Mouse (Mus musculus) thymus, adult 2 months (tissue): ENCODE data around the gene Fam107b.

ENCODE experiments used
- CTCF ChIP-seq: fragments of 200-500 bp; IDR thresholded peaks from 2 replicates; pipeline ENCODE4 v1.5.1; 2012; ENCODE audit warnings: mild to moderate bottlenecking, control low read depth, low read length, moderate library complexity, borderline replicate concordance; ENCODE audit not compliant: control insufficient read depth, poor library complexity, insufficient read depth; ENCODE audit errors: extremely low read depth
- POLR2A ChIP-seq: fragments of 200-500 bp; IDR thresholded peaks from 2 replicates; pipeline ENCODE4 v1.6.1; 2012; ENCODE audit warnings: mild to moderate bottlenecking, low read length, control low read depth, moderate library complexity; ENCODE audit not compliant: control insufficient read depth, poor library complexity, insufficient read depth; ENCODE audit errors: extremely low read depth

- TF ChIP-seq CTCF, result no peak
- no peak for TF ChIP-seq POLR2A
Observed at GRCm38 (mm10) chr2:3641001-3641770, 70.9 kb downstream of the Fam107b start.
